Mouse (Mus musculus): ENCODE results near the gene Gm5796.
"Not testable (repeated sequence)": the region's sequence is repeated elsewhere in the genome, so short reads cannot be mapped to it uniquely, and the experiment has no call there.

Gm5796 gene

DNA sequence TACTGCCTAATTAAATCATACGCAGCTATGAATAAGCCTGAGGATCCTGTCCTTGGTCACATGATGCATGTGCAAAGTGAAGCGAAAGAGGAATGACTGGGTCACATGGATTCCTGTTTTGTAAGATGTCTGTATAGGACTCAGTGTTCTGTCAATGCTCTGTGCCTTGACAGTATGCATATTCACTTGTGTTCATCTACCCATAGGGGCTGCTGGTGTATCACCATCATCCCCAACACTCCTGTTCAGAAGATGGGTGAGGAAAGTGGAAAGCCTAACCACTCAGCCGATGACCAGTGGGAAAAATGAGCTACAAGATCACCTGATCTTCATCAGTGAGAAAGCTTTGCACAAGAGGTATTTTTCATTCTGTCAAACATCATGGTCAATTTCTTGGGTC lies at the start of gene Gm5796:
Gene Gm5796 (plus strand): TSS at position 301 of the 400 bp plus-strand sequence.
- not testable (repeated sequence) for DNase-seq (ENCODE audit: low read depth, low spot score)

DNA sequence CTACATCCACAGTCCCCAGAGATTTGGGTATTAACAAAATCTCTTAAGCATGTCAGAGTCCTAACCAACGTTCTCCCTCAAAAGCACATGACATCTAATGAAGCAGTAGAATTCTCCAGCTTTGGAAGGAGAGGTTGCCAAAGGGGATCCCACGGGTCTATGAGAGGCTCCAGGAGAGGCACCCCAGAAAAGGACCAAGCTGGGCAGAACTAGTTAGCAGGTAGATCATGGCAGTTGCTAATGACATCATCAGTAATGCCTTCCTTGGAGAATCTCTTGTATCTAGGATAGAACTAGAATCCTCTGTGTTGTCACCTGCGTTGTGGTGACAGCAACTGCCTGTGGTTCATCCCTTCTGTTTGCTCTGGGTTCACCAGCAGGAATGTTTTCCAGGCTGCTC lies 25.6 kb upstream of the Gm5796 start, which contains the start of gene Gm3099:
Gene Gm3099 (plus strand): TSS at position 301 of the 400 bp plus-strand sequence.
- DNase-seq (ENCODE audit: low read depth, low spot score): not testable (repeated sequence)

DNA sequence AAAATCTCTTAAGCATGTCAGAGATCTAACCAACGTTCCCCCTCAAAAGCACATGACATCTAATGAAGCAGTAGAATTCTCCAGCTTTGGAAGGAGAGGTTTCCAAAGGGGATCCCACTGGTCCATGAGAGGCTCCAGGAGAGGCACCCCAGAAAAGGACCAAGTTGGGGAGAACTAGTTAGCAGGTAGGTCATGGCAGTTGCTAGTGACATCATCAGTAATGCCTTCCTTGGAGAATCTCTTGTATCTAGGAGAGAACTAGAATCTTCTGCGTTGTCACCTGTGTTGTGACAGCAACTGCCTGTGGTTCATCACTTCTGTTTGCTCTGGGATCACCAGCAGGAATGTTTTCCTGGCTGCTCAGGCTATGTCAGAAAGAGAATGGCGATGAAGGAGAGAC lies 60.1 kb downstream of the Gm5796 start, which contains the start of gene Gm3115:
Gene Gm3115 (plus strand): TSS at position 301 of the 400 bp plus-strand sequence.
- DNase-seq (ENCODE audit: low read depth, low spot score): not testable (repeated sequence)

Data from forelimb bud, embryonic 11.5 days (tissue).